Mouse (Mus musculus): ENCODE measurements around the gene Sun1.

The Sun1 gene

GRCm38 (mm10) chr5:139199995-139200769 is at the start of gene Sun1:
Sun1 (plus strand) TSS chr5:139200637.
- DNase-seq = peak; percentile 99

DNA sequence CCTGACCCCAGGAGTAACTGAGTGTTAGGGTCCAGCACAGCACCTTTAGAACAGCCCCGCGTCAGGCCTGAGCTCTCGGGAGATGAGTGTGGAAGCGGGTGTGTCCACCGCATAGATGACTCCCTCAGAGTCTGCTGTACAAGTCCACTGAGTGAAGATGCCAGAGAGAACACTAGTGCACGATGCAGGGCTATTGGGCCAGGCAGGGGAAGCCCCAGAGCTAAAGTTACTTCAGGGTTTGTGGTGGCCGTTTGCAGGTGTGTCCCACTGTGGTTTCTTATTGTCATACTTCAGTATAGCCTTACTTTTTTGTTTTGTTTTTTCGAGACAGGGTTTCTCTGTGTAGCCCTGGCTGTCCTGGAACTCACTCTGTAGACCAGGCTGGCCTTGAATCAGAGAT is 39.5 kb upstream of the Sun1 start:
- DNase-seq = no peak

DNA sequence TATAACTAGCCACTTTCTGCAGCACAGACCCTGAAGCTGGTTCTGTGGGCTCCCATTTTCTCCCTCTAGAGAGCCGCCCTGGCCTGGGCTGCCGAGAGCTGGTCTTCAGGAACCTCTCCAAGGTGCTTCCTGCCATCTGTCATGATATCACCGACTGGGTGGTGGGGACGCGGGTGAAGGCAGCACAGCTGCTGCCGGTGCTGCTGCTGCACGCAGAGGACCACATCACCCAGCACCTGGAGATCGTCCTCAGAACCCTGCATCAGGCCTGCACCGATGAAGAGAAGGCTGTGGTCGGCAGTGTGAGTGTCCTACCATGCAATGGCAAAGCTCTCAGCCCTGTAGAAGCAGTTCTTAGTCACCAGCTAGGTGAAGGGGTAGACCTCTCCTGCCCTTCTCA is 38.8 kb upstream of the Sun1 start:
- no peak for DNase-seq

- no peak for DNase-seq
Measured at GRCm38 (mm10) chr5:139166781-139167361, 33.6 kb upstream of the Sun1 start.

- DNase-seq = no peak
Measured at GRCm38 (mm10) chr5:139167548-139167947, 32.9 kb upstream of the Sun1 start.

DNA sequence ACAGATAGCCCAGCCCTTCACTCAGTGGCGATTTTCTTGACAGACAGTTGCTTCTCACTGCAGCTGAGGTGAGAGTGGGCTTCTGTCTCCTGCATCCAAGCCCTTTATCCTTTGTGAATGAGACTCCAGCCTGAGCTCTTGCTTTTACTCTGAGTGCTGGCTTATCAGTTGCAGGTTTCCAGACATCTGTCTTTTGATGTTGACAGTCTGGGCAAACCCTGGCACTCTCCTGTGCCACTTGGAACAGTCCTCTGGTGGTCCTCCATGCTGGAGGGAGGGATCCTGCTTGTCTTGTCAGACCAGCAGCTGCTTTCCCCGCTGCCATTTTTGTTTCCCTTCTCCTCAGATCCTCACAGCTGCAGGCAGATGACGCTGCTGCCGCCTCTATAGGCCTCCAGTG is 28.5 kb upstream of the Sun1 start:
- no peak for DNase-seq

DNA sequence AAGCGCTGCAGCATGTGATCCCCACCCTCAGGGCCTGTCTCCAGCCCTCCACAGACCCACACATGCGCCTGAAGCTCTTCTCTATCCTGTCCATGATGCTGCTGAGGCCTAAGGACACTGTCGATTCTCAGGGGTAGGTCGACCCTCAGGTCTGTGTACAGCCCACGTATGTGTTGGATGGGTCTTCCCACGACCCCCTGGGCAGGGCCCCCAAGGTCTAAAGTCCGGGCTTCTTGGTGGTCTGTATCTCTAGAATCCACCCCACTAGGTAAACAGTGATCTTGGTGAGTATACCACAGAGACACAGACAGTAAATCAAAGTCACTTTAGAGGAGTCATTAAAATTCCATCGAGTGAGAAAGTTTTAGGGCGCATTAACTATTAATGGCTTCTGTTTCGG is 26.3 kb upstream of the Sun1 start:
- DNase-seq = no peak

DNA sequence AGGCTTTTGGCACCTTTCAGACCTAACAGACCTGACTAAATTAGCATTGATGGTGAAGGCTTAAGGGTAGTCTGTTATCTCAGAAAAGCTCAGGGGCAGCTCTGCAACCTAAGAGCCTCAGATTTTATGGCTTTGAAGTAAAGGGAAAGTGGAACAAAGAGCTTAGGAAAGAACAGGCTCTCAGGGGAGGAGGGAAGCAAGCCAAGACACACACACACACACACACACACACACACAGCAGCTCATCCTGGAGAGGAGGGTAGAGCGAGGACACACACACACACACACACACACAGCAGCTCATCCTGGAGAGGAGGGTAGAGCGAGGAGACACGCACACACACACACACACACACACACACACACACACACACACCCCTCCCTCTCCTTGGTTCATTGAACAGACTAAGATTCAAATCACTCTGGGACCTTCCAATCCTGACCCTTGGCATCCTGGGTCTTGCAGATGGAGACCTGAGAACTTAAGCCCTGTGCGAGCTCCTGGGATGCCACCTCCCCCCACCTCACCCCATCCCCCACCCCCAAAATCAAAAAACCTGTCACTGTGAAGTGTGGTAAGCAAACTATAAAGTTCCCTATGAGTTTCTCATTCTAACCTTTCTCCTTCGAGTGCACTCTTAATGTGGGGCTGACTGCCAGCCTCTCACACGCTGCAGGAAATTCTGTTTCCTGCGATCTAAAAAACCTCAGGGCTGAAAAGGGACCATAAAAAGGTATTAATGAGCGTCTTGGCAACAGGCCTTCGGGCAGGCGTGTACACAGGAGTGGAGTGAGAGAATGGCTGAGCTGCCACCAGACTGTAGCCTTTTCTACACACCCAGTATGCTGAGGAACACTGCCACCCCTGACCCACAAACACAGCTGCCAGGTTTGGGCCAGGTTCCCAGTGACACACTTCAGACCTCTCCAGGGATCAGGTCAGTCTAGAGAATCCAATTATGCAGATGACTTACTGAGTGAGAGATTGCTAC is 25.6 kb upstream of the Sun1 start:
- DNase-seq = peak; percentile 44

DNA sequence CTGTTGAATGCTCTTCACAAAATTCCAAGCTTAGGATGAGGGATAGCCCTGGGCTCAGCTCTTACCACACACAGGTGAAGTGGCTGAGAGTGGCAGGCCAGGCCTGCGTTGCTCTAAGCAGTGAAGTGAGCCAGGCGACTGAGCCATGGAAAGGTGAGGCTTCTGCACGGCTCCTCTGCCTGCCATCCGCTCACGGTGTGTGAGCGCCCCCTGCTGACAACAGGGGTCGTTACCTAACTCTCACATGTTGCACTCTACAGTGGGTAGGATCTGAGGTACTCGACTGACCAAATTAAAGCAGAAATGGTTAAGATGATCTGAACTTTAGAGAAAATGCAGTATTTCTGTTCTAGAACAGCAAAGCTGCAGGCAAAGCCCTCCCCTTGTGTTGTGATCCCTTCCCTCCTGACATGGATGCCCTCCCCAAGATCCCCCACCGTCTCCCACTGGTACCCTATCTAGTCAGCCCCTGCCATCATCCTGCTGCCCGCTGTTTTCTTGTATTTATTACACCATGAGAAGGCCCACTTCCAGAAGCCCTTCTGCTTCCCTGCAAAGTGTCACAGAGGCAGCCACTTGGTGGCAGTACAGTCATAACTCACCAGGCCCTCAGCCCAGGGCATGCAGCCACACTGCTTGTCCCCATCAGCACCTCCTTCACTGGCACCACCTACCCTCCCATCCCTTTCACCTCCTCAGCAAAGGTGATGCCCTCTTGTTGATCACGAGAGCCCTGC is 21.4 kb upstream of the Sun1 start:
- peak; percentile 80 for DNase-seq

- no peak for DNase-seq
Measured at GRCm38 (mm10) chr5:139183131-139183530, 17.3 kb upstream of the Sun1 start.

- no peak for DNase-seq
Measured at GRCm38 (mm10) chr5:139183601-139184000, 16.8 kb upstream of the Sun1 start.

DNA sequence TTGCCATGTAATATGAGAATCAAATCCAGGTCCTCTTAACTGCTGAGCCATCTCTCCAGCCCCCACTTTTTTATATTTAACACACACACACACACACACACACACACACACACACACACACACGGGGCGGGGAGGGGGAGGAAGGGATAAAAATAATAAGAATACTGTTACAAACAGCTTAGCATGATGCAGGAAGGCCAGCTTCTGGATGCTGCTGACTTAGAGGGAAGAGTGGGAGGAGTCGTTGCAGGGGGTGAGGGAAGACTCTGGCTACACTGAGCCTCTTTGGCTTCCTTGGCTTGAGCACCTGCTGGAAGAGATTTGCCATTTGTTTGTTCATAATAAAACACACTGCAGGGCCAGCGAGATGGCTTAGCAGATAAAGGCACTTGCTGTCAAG is 15.5 kb upstream of the Sun1 start:
- no peak for DNase-seq

DNA sequence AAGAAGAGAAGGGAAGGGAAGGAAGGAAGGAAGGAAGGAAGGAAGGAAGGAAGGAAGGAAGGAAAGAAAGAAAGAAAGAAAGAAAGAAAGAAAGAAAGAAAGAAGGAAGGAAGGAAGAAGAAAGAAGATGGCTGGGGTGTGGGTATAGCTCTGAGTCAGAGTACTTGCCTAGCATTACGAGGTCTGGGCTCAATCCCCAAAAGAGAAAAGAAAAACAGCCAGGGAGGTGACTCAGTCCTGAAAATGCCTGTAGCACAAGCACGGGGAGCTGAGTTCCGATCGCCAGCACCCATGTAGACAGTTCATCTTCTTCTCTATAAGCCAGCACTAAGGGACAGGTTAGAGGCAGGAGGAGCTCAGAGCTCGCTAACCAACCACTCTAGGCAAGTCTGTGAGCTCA is 10.7 kb upstream of the Sun1 start:
- DNase-seq = no peak

- DNase-seq = no peak
Measured at GRCm38 (mm10) chr5:139190958-139191357, 9.5 kb upstream of the Sun1 start.

GRCm38 (mm10) chr5:139198779-139199178 is 1.7 kb upstream of the Sun1 start:
- DNase-seq = no peak

GRCm38 (mm10) chr5:139199636-139199994 is 822 bp upstream of the Sun1 start:
- DNase-seq = no peak

DNA sequence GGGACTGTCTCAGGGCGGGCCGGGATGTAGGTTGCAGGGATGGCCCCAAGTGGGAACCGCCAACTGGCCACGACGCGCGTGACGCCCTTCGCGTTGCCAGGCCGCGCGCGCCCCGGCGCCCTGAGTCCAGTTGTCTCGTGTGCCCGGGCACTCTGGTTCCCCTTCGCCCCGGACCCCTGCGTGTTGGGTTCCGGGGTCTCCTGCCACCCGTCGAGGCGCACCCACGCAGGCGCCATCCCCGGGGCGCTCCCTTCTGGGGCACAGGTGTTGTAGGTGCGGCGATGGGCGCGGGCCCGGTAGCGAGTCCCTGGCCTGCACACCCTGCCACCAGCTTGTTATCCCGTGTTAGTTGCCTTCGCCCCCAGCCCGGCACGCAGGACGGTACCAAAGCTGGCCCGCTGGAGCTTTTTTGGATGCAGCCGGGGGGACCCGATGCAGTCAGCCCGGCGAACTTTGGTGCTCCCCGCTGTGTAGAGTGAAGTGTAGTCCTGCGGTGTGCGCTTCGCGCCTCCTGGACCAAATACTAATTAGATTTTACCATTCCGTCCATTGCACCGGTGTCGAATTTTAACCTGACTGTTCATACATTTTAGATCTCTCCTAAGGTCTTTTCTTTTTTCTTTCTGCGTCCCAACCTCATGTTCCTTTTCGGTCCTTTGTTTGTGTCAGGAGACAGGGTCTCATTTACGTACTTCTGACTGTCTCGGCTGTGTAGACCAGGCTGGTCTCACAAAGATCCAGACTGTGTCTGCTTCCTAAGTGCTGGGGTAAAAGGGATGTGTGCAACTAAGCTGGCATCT is 533 bp downstream of the Sun1 start:
- DNase-seq = no peak

GRCm38 (mm10) chr5:139202127-139202526 is 1.7 kb downstream of the Sun1 start:
- DNase-seq = no peak

- no peak for DNase-seq
Measured at GRCm38 (mm10) chr5:139203312-139203711, 2.9 kb downstream of the Sun1 start.

- no peak for DNase-seq
Measured at GRCm38 (mm10) chr5:139206081-139206480, 5.6 kb downstream of the Sun1 start.

DNA sequence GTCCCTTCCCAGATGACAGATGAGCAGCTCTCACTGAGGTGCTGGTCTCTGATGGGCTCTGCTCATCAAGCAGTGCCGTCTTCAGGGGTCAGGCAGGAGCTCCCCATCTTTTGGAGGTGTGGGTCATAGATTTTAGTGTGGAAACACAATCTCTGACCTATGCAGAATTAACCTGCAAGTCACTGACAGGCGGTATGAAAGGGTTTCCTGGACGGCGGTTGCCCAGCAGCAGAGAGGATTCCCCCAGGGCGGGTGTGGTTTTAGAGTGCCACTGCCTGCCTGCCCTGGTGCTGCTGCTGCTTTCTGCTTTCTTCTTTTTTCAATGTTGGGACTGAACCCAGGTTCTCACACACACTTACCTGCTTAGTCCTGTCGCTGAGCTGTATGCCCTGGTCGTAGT is 6.1 kb downstream of the Sun1 start:
- DNase-seq = no peak

DNA sequence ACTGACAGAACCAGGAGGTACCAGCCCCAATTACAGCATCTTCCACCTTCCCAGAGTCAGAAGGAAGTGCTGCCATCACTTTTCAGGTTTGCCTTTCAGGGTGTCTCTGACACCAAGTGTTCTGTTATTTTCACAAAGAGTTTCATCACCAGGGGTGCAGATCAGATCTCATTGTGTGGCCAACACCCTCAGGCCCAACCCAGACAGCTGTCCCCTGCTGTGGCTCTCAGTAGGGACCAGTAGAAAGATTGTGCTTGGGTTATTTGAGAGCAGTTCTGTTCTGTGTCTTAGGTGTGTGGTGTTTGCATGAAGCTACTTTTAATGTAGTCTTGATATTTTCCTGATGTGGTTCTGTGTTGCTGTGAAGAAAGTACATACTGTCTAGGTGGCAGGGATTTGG is 7.7 kb downstream of the Sun1 start:
- DNase-seq = no peak

All from cerebellum, adult 9-10 months (tissue).